Mouse (Mus musculus): Measurements from ENCODE around the gene Pgp.
A peak's percentile ranks its signal among the peaks of the same experiment; 100 is the strongest.

- TF ChIP-seq GATA2 (IDR thresholded peaks at IDR 0.05; ENCODE audit: borderline replicate concordance, low read depth, low read length) (peak; percentile 85; the same call in 1 of the 2 replicates), CTCF (IDR thresholded peaks at IDR 0.05; ENCODE audit: low read depth, low read length) (no peak)
Measured at GRCm38 (mm10) chr17:24463374-24464133, 6.6 kb upstream of the Pgp start.
